Mouse (Mus musculus) limb, embryonic 12.5 days (tissue): Measurements from ENCODE around the gene Reep1. TPM values are rescaled to one million over a fixed set of nuclear protein-coding genes. Genes with fewer than 3 reads are reported as not detected.

Experiments used
- ATAC-seq: fragments of 200-750 bp; cut with Nextera tagmentation; 2 replicates; pipeline ENCODE4 v1.8.0; 2017; ENCODE audit warnings: low read depth, moderate TSS enrichment; ENCODE audit not compliant: insufficient number of reproducible peaks, insufficient read depth, low FRiP score, low TSS enrichment
- H3K27ac ChIP-seq: fragments of 300-500 bp; sonication (generic); 2 replicates; pipeline ENCODE4 v1.5.1; 2016; ENCODE audit warnings: mild to moderate bottlenecking, moderate library complexity
- H3K27me3 ChIP-seq: fragments of 300-500 bp; sonication (generic); 2 replicates; pipeline ENCODE4 v1.6.1; 2016; ENCODE audit warnings: mild to moderate bottlenecking, moderate library complexity
- H3K36me3 ChIP-seq: fragments of 300-500 bp; sonication (generic); 2 replicates; pipeline ENCODE4 v1.6.1; 2016; ENCODE audit warnings: mild to moderate bottlenecking, moderate library complexity
- H3K4me1 ChIP-seq: fragments of 300-500 bp; sonication (generic); replicated peaks from 2 replicates; pipeline ENCODE4 v1.6.1; 2016
- H3K4me2 ChIP-seq: fragments of 300-500 bp; sonication (generic); 2 replicates; pipeline ENCODE4 v1.6.1; 2016; ENCODE audit warnings: mild to moderate bottlenecking, moderate library complexity
- H3K4me3 ChIP-seq: fragments of 300-500 bp; sonication (generic); replicated peaks from 2 replicates; pipeline ENCODE4 v1.5.1; 2016; ENCODE audit warnings: mild to moderate bottlenecking
- H3K9ac ChIP-seq: fragments of 300-500 bp; sonication (generic); replicated peaks from 2 replicates; pipeline ENCODE4 v1.6.1; 2016; ENCODE audit warnings: mild to moderate bottlenecking, moderate library complexity
- H3K9me3 ChIP-seq: fragments of 300-500 bp; sonication (generic); 2 replicates; pipeline ENCODE4 v1.6.1; 2016; ENCODE audit warnings: mild to moderate bottlenecking, moderate library complexity
- WGBS: fragments of 180-500 bp; shearing (Covaris S2); methylation state at CpG from one replicate; pipeline ENCODE4 v1.1.7; 2016; 5-methylcytosine and 5-hydroxymethylcytosine counted together
- polyA plus RNA-seq: library from polyadenylated mRNA; unstranded; fragments of >200 nt; fragmentation: Nextera tagmentation; extraction: Ambion mirVana; gene quantifications from 2 replicates; pipeline ENCODE4 v1.2.1, GENCODE M21; 2016

Reep1 gene
- polyA plus RNA-seq, 1 experiment from 2014 or later: 9.8 TPM

DNA sequence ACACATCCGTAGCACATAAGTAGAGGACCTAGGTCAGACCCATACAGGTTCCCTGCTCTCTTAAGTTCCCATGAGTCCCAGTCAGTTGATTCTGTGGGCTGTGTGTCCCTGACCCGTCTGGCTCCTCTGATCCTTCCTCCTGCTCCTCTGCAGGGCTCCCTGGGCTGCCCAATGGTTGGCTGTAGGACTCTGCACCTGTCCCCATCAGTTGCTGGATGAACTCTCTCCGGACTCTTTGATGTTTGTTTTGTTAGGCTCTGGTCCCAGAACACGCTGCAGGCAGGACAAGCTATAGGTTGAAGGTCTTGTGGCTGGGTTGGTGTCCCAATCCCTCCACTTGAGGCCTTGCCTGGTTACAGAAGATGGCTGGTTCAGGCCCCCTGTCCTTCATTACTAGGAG is 51.4 kb downstream of the Reep1 start:
- no peak overlapping the region for H3K4me2 ChIP-seq
- no peak overlapping the region for H3K9ac ChIP-seq
- peaks cover 15% of the 10 kb centered on the region for H3K4me1 ChIP-seq
- H3K9me3 ChIP-seq: no peaks in the 10 kb centered on the region
- H3K27ac ChIP-seq: no peak overlapping the region
- no peaks in the 10 kb centered on the region for H3K36me3 ChIP-seq
- H3K4me3 ChIP-seq: no peak overlapping the region
- ATAC-seq: no peak
- no peaks in the 10 kb centered on the region for H3K27me3 ChIP-seq
- WGBS: 74% methylated on average over 4 of the region's 4 CpGs

- ATAC-seq: no peak
- 89% methylated on average over 6 of the region's 6 CpGs for WGBS
- H3K4me2 ChIP-seq: no peak overlapping the region
These were observed 52.7 kb downstream of the Reep1 start for GRCm38 (mm10) chr6:71760073-71760472.

DNA sequence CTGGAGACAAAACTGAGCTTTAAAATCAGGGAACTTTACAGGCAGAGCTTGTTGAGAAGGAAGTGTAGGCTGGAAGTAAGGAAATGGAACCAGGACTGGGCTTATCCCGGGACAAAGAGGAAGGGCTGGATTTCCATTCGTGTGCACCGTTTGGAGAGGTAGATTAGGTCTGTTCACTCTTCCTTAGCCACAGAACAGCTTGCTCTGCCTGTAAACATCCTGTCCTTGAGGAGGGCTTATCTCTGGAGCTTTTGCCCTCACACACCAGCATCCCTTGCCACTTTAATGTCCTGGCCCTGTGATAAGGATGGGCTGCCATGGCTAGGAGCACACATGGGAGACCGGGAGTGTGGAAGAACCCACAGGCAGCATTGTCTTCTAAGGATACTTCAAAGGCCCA is 60.4 kb downstream of the Reep1 start:
- ATAC-seq: no peak
- H3K27me3 ChIP-seq: no peaks in the 10 kb centered on the region
- peaks cover 6% of the 10 kb centered on the region; the same call in 1 of the 2 replicates for H3K9me3 ChIP-seq
- H3K27ac ChIP-seq: no peak overlapping the region
- WGBS: 89% methylated on average over 4 of the region's 4 CpGs
- H3K4me3 ChIP-seq: no peak overlapping the region
- no peak overlapping the region for H3K4me2 ChIP-seq
- H3K4me1 ChIP-seq: no peaks in the 10 kb centered on the region
- no peak overlapping the region; the same call in 1 of the 2 replicates for H3K9ac ChIP-seq
- H3K36me3 ChIP-seq: no peaks in the 10 kb centered on the region

More at GRCm38 (mm10) chr6:71760073-71760472, 52.7 kb downstream of the Reep1 start:
- Histone ChIP-seq H3K9me3 (no peaks in the 10 kb centered on the region), H3K4me1 (peaks cover 15% of the 10 kb centered on the region), H3K36me3 (no peaks in the 10 kb centered on the region), H3K27ac (no peak overlapping the region), H3K27me3 (no peaks in the 10 kb centered on the region), H3K4me3 (no peak overlapping the region), H3K9ac (no peak overlapping the region)

DNA sequence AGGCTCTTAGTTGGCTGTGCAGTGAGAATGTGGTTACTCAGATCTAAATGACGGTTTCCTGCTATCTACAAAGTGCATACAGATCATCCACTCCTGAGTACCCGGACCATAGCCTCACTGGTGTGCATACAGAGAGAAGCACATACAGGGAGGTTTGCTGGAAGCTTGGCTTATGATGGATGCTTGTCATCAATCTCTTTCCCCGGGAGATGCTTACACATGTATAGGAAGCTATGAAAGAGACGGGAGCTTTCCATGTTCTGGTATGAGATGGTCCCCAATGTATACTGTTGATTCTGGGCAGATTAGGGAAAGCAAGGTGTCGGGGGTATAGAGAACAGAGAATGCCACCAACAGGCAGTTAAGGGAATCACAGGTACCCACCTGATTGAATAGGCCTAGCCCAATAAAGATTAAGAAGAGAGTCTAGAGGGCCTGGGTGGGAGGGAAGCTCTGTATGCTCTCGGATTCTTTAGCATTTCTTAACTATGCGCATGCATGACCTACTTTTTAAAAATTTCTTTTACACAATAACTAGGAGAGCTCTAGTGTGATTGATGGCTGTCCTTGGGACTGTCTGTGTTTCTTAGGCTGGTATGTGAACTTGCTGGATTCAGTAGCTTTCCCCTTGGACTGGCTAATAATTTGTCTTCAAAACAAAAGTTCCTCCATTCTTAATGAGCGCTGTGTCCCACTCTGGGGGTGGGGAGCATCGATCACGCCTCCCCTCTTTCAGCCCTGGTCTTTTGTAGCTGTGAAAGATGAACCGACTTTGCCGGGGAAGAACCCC is 62.7 kb downstream of the Reep1 start:
- Histone ChIP-seq H3K36me3 (no peaks in the 10 kb centered on the region), H3K27ac (no peak overlapping the region), H3K4me1 (no peaks in the 10 kb centered on the region), H3K9ac (no peak overlapping the region), H3K27me3 (no peaks in the 10 kb centered on the region), H3K9me3 (peaks cover 6% of the 10 kb centered on the region; the same call in 1 of the 2 replicates), H3K4me3 (no peak overlapping the region), H3K4me2 (no peak overlapping the region)
- WGBS: 79% methylated on average over 12 of the region's 12 CpGs
- no peak for ATAC-seq

GRCm38 (mm10) chr6:71770856-71771255 is 63.5 kb downstream of the Reep1 start:
- no peak for ATAC-seq
- H3K9me3 ChIP-seq: peaks cover 6% of the 10 kb centered on the region; the same call in 1 of the 2 replicates
- H3K4me2 ChIP-seq: no peak overlapping the region

GRCm38 (mm10) chr6:71771282-71771681 is 63.9 kb downstream of the Reep1 start:
- Histone ChIP-seq H3K4me3 (no peak overlapping the region), H3K4me2 (no peak overlapping the region), H3K36me3 (no peaks in the 10 kb centered on the region), H3K27me3 (no peaks in the 10 kb centered on the region), H3K9me3 (peaks cover 6% of the 10 kb centered on the region; the same call in 1 of the 2 replicates), H3K27ac (no peak overlapping the region), H3K4me1 (no peaks in the 10 kb centered on the region), H3K9ac (no peak overlapping the region)
- no peak for ATAC-seq
- 90% methylated on average over 4 of the region's 4 CpGs for WGBS

More at GRCm38 (mm10) chr6:71770856-71771255, 63.5 kb downstream of the Reep1 start:
- H3K27ac ChIP-seq: no peak overlapping the region
- no peak overlapping the region for H3K9ac ChIP-seq
- no peak overlapping the region for H3K4me3 ChIP-seq
- no peaks in the 10 kb centered on the region for H3K36me3 ChIP-seq
- WGBS: 90% methylated on average over 4 of the region's 4 CpGs
- H3K27me3 ChIP-seq: no peaks in the 10 kb centered on the region
- no peaks in the 10 kb centered on the region for H3K4me1 ChIP-seq

DNA sequence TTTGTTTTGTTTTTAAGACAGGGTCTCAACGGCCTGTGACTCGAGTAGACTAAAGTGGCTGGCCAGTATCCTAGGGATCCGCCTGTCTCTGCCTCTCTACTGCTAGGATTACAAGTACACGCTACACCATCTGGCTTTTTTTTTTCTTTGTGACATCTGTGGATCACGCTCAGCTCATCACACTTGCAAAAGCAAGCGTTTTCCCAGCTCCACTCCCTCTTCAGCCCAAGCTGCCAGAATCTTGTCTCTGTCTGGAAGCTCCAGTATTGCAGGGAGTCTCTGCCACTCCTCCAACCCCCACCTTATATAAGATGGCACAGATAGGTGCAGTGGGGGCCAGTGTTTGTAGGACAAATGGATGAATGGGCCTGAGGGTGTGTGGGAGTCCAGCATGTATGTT is 64.8 kb downstream of the Reep1 start:
- H3K27ac ChIP-seq: no peak overlapping the region
- H3K36me3 ChIP-seq: no peaks in the 10 kb centered on the region
- H3K27me3 ChIP-seq: no peaks in the 10 kb centered on the region
- H3K4me3 ChIP-seq: no peak overlapping the region
- WGBS: 79% methylated on average over 6 of the region's 6 CpGs
- no peak overlapping the region for H3K9ac ChIP-seq
- H3K4me1 ChIP-seq: no peaks in the 10 kb centered on the region
- peaks cover 6% of the 10 kb centered on the region; the same call in 1 of the 2 replicates for H3K9me3 ChIP-seq
- ATAC-seq: no peak
- no peak overlapping the region for H3K4me2 ChIP-seq

- Histone ChIP-seq H3K27me3 (no peaks in the 10 kb centered on the region), H3K4me2 (no peak overlapping the region), H3K9ac (no peak overlapping the region), H3K4me3 (no peak overlapping the region), H3K4me1 (no peaks in the 10 kb centered on the region), H3K36me3 (no peaks in the 10 kb centered on the region), H3K9me3 (peaks cover 6% of the 10 kb centered on the region; the same call in 1 of the 2 replicates), H3K27ac (no peak overlapping the region)
- WGBS: 88% methylated on average over 7 of the region's 7 CpGs
- ATAC-seq: no peak
These were observed 65.4 kb downstream of the Reep1 start for GRCm38 (mm10) chr6:71772636-71773208.

GRCm38 (mm10) chr6:71778016-71778415 is 70.7 kb downstream of the Reep1 start:
- Histone ChIP-seq H3K4me2 (no peak overlapping the region), H3K4me3 (no peak overlapping the region), H3K9ac (no peak overlapping the region), H3K9me3 (no peaks in the 10 kb centered on the region), H3K4me1 (no peaks in the 10 kb centered on the region), H3K36me3 (no peaks in the 10 kb centered on the region), H3K27ac (no peak overlapping the region), H3K27me3 (no peaks in the 10 kb centered on the region)
- WGBS: 94% methylated on average over 5 of the region's 5 CpGs
- ATAC-seq: no peak

DNA sequence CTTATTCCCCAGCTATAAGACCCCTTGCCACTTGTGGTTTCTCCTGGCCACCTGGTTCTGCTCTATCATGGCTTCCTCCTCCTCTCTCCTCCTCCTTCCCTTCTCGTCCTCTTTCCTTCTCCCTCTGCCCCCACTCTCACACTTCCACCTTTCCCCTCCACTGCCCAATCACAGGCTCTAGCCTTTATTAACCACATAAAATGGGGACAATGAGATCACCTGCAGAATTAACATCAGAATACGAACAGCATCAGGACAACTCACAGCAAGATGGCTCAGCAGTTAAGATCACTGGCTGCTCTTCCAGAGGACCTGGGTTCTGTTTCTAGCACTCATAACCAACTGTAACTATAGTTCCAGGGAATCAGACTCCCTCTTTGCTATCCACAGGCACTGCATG is 72.5 kb downstream of the Reep1 start:
- no peaks in the 10 kb centered on the region for H3K9me3 ChIP-seq
- no peaks in the 10 kb centered on the region for H3K4me1 ChIP-seq
- no peak overlapping the region for H3K27ac ChIP-seq
- no peak overlapping the region for H3K4me3 ChIP-seq
- no peak overlapping the region for H3K9ac ChIP-seq
- H3K36me3 ChIP-seq: no peaks in the 10 kb centered on the region
- 63% methylated on average over 2 of the region's 2 CpGs for WGBS
- no peak overlapping the region for H3K4me2 ChIP-seq
- no peaks in the 10 kb centered on the region for H3K27me3 ChIP-seq
- ATAC-seq: no peak

GRCm38 (mm10) chr6:71780431-71780830 is 73.1 kb downstream of the Reep1 start:
- H3K4me1 ChIP-seq: no peaks in the 10 kb centered on the region
- no peak overlapping the region for H3K9ac ChIP-seq
- no peaks in the 10 kb centered on the region for H3K36me3 ChIP-seq
- no peak overlapping the region for H3K4me2 ChIP-seq
- ATAC-seq: no peak
- H3K27me3 ChIP-seq: no peaks in the 10 kb centered on the region
- H3K4me3 ChIP-seq: no peak overlapping the region
- no peaks in the 10 kb centered on the region for H3K9me3 ChIP-seq
- no peak overlapping the region for H3K27ac ChIP-seq
- 90% methylated on average over 7 of the region's 7 CpGs for WGBS
